Mouse (Mus musculus) lung, postnatal 4 days (tissue): ENCODE measurements around the gene Imp4.

Source experiments
- DNase-seq, 2 experiments: peaks; one replicate each; pipeline ENCODE4 v3.0.0; 2021

Imp4 gene

DNA sequence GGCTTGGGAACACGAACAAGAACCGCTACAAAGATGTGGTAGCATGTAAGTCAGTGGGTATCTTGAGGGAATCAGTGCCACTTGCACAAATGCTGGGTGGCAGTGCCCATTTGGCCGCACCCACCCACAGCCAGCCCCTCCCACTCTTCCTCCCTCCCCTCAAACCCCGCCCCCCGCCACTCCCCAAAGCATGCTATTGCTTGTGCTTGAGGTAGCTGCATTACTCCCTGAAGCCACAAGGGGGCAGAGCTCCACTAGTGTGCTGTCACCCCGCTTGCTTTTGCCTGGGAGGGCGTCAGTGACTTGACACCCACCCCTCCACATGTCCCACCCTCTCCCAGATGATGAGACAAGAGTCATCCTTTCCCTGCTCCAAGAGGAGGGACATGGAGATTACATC, 23.1 kb downstream of the Imp4 start:
- DNase-seq = peak; percentile 75 to 83

DNA sequence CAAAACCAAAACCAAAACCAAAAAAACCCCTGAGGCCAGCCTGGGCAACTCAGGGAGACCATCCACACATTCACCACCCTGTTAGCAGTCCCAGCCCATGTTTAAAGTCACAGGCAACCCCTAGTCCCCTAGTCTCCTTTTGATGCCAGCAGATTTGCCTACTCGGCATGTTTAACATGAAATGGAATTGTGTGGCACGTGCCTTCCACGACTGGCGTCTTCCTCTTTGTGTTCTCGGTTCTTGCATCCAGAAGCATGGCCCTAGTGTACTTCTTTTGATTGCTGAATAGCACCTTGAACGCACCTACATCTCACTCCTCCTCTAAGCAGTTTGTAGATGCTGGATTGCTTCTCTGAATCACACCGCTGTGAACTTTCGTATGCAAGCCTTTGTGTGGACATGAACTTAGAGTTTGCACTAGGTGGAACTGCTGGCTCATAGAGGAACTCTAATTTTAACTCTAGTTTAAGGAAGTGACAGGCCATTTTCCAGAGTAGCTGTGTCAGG, 24.7 kb downstream of the Imp4 start:
- no peak for DNase-seq

DNA sequence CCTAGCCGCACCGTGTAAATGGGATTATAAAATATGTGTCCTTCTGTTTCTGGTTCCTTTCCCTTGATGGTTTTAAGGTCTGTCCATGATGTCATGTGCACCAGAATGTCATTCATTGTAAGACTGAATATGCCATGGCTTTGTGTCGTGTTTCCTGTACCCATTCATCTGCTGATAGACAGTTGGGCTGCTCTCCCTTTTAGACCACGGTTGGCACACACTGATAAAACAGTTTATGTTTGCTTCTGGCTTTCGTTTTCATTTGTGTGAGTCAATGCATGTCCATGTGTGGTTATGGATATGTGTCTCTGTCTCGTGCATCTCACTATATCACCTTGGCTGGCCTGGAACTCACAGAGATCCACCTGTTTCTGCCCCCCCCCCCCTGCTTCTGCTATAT, 25.8 kb downstream of the Imp4 start:
- DNase-seq = no peak

DNA sequence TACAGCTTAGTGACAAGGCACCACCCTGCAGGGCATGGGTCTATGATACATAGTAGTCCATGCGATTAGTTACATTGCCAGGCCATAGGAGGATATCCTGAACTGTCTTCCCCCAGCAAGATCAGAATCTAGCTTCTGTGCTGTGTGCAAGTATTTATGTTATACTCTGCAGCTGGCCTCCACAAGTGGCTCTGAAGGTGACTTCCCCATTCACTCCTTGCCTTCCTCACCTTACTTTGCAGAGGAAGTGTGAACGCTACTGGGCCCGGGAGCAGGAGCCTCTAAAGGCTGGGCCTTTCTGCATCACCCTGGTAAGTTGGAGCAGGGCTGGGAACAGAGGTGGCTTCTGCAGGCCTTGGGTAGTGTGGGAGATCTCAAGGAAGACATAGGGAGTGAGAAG, 28.4 kb downstream of the Imp4 start:
- no peak for DNase-seq

DNA sequence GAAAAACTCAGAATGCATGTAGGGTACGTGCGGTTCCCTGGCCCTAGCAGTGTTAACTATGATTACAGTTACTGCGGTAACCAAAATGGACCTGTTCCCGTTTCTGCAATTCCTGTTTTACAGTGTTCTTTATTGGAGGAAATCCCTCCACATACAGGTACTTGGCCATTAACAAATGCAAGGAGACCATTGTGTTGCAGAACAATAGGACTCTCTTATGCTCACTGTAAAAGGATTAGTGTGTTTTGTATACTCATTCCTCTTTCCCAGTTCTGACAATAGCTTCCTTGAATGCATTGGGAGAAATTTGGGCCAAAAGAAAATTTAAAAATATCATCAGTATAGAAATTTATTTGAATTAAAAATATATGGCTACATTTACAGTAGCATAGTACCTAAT, 28.8 kb downstream of the Imp4 start:
- no peak for DNase-seq

DNA sequence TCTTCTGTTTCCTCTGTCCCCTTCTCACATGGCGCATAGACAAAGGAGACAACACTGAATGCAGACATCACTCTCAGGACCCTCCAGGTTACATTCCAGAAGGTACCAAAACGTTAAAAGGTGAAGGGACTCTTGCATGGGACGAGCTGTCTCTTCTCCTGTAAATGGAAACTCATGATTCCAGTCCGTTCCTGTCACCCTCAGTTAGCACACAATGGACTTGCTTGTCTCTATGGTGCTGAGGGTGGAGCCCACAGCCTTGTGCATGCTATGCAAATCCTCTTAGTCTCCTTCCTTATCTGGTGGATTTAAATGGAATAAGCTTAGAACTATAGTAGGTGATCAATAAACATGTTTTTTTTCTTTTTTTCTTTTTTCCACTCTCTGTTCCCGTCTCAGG, 30.1 kb downstream of the Imp4 start:
- DNase-seq = no peak

DNA sequence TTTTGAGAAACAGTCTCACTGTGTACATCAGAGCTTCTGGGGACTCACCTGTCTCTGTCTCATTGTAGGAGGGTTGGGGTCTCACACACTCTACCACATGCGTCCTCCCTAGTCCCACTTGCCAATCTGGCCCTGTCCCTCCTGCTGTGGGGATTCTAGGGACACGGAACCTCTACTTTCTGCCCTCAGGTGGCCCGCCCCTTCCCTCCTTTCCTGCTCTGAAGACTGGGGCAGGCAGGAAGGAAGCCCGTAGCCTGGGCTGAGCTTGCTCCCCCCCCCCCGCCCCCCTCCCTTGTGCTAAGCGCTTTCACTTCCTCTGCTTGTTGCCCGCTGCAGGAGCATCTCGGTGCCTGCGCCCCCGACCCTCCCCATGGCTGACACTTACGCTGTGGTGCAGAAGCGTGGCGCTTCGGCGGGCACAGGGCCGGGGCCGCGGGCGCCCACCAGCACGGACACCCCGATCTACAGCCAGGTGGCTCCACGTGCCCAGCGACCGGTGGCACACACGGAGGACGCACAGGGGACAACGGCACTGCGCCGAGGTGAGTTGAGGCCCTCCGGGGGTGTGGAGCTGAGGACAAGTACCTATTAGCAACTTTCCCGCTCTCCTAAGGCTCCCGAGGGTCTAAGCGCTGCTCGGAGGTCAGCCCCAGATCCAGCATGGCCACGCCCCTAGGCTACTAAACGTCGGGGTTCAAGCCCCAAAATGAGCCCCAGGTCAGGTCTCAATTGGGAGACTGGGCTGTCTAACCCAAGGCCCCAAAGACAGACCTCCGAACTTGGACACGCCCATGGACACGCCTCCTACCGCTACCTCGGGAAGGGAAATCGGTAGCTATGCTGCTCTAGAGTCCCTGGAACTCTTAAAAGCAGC, 33.0 kb downstream of the Imp4 start:
- peak; percentile 66 to 68 for DNase-seq

DNA sequence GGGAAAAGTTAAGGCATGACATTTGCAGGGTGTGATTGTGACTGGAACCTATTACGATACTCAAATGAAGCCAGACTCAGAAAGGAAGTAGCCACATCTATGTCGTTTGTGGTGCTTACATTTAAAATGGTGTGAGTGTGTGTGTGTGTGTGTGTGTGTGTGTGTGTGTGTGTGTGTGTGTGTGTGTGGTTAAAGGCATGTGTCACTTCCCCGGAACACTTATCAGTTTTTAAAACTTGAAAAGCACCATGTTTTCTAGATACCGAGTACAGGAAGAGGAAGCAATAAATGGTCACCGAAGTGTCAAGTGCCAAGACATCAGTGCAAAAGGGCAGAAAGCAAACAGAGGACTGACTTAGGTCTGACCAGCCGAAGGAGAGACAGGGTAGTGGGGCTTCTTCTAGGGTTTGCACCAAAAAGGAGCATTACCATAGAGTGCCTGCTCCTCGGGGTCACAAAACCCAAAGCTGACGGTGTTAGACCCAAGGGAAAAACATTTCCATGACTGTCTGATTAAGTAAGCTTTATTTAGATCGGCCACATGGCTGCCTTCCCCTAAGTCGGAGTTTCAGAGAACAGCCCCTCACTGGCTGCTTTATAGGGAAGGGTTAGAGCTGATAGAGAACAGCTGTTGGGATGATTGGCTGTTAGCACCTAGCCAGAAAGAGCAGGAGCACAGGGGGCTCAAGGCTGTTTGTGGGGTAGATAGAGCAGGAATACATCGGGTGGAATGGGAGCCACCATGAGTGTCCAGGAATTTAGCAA, 39.4 kb downstream of the Imp4 start:
- DNase-seq = no peak

DNA sequence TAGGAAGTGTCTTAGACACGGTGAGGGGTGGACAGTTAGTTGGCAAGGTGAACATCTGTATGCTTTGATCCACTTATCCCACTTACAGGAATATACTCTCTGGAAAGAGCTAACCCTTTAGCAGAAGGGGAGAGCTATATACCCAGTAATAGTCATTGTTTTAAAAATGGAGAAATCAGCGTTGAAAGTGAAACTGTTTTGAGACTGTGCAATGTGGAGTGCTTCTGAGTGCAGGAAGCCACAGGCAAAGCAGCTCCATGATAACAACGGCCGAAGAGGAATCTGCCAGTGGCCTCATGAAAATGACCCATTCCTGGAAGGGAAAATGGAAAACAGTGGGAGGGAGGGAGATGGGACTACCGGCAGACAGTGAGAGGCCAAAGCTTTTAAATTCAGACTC, 41.1 kb downstream of the Imp4 start:
- DNase-seq = no peak

DNA sequence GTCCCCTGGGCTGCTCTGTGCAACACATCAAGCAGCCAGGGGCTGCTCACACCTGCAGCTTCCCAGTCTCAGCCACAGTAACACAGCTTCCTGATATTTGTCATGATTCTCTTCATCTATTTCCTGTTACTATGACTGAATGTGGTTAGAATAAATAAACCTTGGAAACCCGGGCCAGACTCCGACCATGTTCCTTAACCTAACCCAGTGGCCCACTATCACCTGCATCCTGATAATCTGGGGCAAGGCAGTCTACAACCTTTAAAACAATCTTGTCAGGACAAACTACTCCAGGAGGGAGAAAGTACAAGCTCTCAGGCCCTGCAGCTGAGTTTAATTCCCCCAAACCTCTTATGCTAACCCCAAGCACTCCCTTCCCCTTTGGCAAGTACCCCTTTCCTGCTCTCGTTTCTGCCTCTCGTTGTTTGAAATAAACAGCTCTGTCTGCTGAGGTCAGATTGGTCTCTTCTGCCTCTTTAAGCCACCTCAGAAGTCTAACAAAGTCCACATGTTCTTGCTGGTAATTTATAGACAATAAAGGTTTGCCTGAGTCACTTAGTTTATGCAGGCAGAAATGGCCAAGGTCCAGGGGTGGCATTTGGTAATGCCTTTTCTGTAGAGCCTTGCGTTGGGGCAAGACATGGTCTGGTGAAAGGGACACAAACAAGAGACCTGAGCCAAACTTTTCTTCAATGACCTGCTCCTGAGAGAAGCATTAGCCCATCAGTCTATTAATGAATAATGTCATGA, 42.4 kb downstream of the Imp4 start:
- DNase-seq = no peak

DNA sequence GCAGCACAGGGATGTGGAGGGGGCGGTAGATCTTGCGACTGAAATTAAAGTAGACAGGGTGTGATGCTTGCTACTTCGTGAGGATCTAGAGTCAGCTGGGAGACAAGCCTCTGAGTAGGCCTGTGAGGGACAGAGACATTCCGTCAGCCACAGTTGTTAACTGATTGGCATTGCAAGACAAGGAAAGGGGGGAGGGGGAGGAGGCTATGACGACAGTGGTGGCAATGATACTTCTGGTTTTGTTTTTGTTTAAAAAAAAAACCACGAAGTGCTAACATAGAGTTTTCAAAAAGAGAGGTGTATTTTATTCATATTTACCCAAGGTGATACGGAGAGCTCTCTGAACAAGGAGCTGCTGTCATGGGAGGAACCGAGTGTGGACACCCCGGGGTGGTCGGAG, 44.8 kb downstream of the Imp4 start:
- no peak for DNase-seq

DNA sequence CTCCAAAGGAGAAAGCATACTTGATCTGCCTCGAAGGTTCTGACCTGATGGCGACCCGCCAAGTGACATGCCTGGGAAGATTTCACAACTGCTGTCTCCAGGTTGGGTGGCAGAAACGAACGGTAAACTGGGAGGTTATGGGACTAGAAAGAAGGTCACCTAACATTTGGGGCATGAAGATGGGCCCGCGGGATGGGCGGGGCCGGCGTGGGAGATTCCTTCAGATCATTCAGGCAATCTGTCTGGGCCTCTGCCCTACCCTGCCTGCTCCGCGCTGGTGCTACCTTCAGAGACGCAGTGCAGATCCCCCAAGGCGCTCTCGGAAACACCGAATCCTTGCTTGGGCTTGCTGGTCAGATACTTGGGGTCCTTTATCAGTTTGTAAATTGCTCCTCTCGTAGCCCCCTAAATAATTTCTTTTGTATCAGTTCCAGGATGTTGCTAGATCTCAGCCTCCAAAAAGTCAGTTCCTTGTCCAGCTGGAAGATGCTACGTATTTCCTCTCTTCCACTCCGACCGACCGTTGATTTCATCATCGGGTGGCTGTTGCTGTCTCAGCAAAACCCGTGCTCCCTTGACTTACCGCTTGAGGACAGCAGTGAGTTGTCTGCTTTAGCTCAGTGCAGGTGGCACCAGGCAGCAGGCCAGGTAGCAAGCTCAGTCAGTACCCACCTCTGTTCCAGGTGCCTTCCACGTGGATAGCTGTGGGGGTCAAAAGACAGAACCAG, 46.0 kb downstream of the Imp4 start:
- DNase-seq = peak; percentile 45 to 67

DNA sequence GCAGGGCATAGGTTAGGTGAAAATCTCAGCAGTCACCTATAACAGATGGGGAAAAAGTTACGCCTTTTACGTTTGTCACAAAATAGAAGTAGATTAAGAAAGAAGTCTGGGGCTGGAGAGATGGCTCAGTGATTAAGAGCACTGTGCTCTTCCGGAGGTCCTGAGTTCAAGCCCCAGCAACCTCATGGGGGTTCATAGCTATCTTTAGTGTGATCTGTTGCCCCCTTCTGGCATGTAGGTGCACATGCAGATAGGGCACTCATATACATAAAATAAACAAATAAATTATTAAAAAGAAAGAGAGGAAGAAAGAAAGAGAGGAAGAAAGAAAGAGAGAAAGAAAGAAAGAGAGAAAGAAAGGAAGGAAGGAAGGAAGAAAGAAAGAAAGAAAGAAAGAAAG, 47.7 kb downstream of the Imp4 start:
- no peak for DNase-seq

DNA sequence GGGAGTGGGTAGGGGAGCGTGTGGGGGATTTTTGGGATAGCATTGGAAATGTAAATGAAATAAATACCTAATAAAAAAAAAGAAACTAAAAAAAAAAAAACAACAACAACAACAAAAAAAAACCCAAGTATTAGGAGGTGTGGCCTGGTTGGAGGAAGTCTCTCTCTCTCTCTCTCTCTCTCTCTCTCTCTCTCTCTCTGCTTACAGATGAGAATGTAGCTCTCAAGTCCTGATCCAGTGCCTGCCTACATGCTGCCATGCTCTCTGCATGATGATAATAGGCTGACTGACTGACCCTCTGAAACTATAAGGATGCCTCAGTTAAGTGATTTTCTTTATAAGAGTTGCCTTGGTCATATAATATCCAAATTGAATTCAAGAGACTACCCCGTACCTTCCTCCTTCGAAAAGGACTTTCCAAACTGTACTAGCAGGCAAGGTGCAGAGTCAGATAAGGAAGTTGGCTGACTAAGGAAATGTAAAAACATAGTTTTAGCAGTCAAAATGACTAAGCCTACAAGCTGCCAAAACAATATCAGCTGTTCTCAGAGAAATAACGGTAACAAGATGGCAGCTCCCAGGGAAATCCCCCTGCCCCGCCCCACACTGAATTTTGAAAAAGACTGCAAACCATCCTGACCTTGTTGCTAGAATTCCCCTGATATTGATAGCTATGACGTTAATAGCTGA, 50.3 kb downstream of the Imp4 start:
- DNase-seq = no peak

DNA sequence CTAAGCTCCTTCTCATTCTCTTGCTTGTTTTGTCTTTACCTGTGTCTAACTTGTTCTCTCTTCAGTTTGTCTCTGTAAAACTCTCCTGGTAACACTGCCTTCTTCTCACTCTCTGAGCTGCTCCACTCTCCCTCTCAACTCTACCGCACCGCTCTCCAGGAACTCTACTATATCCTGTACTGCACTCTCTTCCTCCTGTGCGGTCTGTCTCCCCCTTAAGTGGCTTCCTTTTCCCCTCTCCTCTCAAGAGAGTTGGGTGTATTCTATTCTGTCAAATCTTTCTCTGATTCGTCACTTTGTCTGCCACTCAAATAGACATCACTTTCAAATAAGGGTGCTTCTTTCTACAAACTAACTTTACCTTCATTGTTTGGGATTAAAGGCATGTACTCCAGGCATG, 51.8 kb downstream of the Imp4 start:
- DNase-seq = no peak
